Mouse (Mus musculus) testis, adult 2 months (tissue): ENCODE results near the gene Mta3.

Source experiments
- CTCF ChIP-seq: fragments of 200-500 bp; IDR thresholded peaks from 2 replicates; pipeline ENCODE4 v1.5.1; 2012; ENCODE audit warnings: low read depth, mild to moderate bottlenecking, inconsistent platforms, low read length, moderate library complexity; ENCODE audit not compliant: control insufficient read depth, insufficient read depth, insufficient replicate concordance
- POLR2A ChIP-seq: fragments of 200-500 bp; IDR thresholded peaks from 2 replicates; pipeline ENCODE4 v1.6.1; 2012; ENCODE audit warnings: low read depth, mild to moderate bottlenecking, inconsistent platforms, low read length, moderate library complexity; ENCODE audit not compliant: control insufficient read depth

DNA sequence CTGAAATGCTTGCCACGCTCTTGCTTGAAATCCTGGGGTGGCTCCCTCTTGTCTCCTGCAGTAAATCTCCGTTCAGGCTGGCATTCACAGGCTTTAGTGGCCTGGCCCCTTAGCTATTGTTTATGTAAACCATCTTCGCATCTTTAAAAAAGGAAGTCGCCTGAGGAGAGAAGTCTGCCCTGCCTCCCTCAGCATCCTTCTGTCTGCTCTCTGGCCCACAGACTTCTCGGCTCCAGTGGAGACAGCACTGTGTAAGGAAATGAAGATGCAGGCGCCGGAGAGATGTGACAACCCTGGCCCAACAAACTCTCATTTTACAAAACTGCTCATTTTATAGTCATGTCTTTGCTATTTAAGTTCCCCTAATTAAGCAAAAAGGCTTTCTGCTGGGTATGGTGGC is 24.0 kb upstream of the Mta3 start:
- TF ChIP-seq CTCF, result no peak
- no peak for TF ChIP-seq POLR2A
